Mouse (Mus musculus): Measurements from ENCODE around the gene Gm20604.

The Gm20604 gene

GRCm38 (mm10) chr12:102706833-102707463 is 51.5 kb downstream of the Gm20604 start:
- no peak for DNase-seq (ENCODE audit: low spot score in 2 of 2)

DNA sequence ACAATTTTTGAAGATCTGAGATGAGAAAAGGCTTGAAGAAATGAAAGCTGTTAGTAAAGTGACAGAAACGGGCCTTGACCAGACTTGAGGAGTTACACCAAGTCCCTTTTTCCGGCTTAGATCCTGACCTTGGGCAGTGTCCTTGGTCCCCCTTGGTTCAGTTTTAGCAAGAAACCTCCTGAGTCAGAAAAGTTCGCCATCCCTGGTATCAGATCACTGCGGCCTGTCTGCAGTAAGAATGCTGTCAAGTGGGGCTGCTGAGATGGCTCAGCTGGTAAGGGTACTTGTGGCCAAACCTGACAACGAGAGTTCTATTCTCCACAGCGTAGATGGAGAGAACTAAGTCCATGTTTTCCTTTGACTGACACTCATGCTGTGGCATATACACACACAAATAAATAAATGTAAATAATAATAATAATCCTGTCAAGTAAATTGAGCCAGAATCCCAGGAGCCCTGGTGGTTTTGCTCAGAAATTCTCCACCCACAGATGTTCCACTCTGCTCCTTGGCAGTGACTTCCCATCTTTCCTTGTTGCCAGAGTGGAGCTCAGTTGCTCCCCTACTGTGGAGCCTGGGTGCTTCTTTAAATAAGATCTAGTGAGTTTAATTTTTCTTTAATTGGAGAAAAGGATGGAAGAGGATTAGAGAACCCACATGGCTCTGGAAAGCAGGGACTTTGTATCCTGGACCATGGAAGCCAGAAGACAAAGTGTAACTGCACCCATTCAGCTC is 52.4 kb downstream of the Gm20604 start:
- DNase-seq (ENCODE audit: low spot score in 2 of 2): no peak

GRCm38 (mm10) chr12:102705216-102705871 is 53.1 kb downstream of the Gm20604 start:
- DNase-seq (ENCODE audit: low spot score in 2 of 2): peak; percentile 66 to 75

GRCm38 (mm10) chr12:102704457-102705198 is 53.8 kb downstream of the Gm20604 start, which contains the start of gene Itpk1:
Gene Itpk1, minus strand, starts transcription at chr12:102704930.
- peak; percentile 37 to 42 for DNase-seq (ENCODE audit: low spot score in 2 of 2)

DNA sequence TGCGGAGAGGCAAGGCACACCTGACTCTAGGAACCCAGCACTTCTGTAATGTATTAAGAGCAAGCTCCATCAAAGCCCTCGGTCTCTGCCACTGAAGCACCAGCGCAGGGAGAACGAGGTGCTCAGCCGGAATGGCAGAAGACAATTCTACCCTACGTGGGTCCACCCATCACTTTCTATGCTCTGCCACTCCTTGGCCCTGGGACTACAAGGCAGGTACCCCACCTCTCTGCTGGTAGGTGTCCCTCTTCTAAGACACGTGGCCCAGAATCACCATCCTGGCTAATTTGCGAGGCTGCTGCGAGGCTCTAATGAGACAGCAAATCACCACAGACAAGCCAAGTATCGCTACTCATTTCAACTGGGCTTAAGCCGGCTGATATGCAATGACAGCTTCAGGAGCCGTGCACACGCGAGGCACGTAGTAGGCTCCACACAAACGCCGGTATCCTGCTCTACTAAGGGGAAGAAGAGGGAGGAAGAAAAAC is 54.5 kb downstream of the Gm20604 start:
- DNase-seq (ENCODE audit: low spot score in 2 of 2): no peak

- DNase-seq (ENCODE audit: low spot score in 2 of 2): no peak
Observed at GRCm38 (mm10) chr12:102703441-102703840, 55.0 kb downstream of the Gm20604 start.

GRCm38 (mm10) chr12:102703111-102703412 is 55.4 kb downstream of the Gm20604 start:
- no peak for DNase-seq (ENCODE audit: low spot score in 2 of 2)

DNA sequence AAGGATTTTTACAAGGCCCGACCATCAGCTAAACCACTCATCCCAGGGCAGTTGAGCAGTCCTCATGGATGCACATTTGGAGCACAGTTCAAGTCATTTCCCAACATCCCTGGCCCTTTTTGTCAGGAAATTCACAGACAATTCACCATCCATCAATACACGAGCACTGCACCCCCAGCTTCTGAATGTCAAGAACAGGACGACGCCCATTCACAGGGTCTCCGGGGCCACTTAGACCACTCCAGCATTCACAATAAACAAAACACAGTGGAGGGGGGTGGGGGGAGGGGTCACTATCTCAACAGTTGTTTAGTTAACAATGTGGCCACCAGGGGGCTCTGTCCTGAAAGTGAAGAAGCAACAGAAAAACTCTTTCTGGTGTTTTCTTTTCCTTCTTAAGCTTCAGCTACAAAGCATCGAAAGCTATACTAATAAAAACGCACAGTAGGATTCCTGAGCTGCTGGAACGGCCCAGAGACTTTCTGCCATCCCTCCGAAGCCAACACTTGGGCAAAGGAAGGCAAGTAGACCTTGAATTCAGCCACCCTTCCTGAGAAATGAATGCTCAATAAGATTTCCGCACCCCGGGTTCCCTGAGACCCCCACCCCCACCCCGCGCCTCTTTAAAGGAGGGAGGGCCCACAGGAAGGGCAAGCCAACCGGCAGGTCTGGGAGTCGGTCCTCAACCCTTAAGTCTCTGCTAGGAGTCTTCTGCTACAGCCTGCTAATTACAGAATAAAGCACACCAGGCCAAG is 55.9 kb downstream of the Gm20604 start:
- DNase-seq (ENCODE audit: low spot score in 2 of 2): peak in 1 of 2 experiments; percentile 45

DNA sequence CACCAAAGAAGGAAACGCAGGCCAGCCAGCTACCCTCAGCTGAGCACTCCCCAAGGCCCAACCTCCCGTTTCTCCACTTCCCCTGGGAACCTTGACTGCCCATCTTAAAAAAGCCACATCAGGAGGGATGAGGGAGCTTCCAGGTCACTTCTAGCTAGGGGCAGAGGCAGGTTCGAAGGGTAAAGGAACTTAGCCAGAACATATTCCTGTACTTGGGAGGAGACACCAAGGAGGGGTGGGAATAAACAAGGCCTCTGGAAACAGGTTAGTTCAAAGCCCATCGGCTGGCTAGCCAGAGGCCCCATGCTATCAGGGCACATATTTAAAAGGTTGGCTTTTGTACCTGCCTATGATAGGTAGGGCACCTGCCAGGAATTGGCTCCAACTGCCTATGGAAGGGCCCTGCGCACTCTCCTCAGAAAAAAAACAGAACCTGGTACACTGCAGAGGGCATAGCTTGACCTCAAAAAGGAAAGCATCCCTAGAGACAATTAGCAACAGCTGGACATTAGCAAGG is 56.7 kb downstream of the Gm20604 start:
- no peak for DNase-seq (ENCODE audit: low spot score in 2 of 2)

GRCm38 (mm10) chr12:102700453-102700852 is 58.0 kb downstream of the Gm20604 start:
- DNase-seq (ENCODE audit: low spot score in 2 of 2): no peak

GRCm38 (mm10) chr12:102699156-102699555 is 59.3 kb downstream of the Gm20604 start:
- no peak for DNase-seq (ENCODE audit: low spot score in 2 of 2)

- DNase-seq (ENCODE audit: low spot score in 2 of 2): no peak
Observed at GRCm38 (mm10) chr12:102698089-102698684, 60.3 kb downstream of the Gm20604 start.

GRCm38 (mm10) chr12:102697381-102697780 is 61.1 kb downstream of the Gm20604 start:
- DNase-seq (ENCODE audit: low spot score in 2 of 2): no peak

DNA sequence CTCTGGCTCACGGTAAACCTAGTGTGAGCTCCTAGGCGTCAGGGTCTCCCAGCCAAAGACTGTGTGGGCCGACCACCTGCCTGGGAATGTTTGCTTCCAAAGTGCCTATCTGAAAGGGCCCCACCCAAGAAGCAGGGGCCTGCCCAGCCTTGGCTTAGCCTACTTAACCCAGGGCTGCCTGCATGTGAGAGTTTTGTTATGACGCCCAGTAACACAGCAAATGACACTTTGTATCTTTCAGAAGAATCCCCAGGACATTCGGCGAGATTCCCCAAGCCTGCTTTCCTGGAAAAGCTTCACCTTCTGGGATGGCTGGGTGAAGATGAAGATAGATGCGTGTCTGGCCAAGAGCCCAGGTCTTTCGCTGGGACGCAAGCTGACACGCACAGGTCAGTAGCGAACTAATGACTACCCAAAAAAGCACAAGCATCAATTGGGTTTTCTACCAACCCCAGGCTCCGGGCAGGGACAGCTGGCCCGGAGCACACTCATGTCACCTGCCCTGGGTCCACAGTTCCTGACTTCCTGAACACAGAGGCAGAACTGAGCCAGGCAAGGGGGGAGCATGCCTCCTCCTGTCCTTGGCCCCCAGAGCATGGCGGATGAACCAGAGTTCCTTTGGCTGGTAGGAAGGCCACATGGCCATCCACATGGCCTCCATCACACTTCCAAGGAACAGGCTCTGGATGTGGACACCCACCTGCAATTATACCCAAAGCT is 61.7 kb downstream of the Gm20604 start:
- DNase-seq (ENCODE audit: low spot score in 2 of 2): no peak

DNA sequence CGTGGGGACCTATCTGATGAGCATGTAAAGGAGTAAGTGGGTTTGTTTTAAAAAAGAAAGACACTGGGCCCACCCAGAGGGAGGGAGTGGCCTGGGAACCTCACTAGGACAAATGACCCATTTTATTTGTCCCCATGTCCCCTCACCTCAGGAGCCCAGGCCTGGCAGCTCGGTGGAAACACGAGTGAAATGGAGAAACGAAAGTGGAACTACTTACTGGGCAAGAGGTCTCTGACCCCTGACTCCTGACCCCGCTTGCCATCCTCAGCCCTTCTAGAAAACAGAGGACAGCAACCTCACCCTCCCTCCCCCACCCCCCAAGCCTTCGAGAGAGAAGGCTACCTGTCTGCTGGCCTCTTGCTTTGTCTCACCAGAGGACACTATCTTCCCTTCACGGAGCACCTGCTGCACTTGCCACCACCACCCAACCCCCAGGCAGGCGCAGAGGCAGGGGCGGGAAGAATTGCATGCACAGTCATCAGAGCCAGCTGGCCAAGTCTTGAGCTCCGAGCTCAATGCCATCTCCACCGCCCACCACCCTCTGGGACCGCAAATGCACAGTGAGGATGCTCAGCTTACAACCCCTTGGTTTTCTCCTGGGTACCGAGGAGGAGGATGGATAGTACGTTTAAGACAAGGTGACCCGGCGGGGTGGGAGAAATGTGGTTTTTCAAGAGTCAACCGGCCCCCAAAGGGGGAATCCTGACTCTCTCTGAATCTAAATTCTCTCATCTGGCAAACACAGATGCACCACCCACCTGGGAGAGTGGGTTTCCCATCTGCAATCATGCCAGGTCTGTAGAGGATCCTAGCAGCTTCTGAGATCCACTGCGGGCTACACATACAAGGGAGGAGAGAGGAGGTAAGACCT is 62.9 kb downstream of the Gm20604 start:
- no peak for DNase-seq (ENCODE audit: low spot score in 2 of 2)

DNA sequence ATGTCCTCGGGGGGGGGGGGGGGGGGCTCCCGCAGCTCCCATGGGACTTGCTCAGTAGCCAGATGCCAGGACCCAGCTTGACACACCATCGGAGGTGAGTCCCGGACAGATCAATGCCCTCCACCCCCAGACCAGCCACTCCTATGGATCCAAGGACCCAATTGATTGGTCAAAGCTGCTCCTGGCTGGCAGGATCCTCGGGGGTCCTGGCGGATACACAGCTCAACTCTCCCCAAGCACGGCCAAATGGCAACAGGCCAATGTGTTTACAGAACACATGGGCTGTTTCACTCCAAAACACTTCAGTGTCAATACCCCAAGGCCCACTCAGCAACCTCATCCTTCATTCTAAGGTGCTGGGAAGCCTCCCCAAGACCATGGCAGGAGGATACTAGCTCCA is 66.7 kb downstream of the Gm20604 start:
- no peak for DNase-seq (ENCODE audit: low spot score in 2 of 2)
